Mouse (Mus musculus): Measurements from ENCODE around the gene Znhit1.

Znhit1 gene

DNA sequence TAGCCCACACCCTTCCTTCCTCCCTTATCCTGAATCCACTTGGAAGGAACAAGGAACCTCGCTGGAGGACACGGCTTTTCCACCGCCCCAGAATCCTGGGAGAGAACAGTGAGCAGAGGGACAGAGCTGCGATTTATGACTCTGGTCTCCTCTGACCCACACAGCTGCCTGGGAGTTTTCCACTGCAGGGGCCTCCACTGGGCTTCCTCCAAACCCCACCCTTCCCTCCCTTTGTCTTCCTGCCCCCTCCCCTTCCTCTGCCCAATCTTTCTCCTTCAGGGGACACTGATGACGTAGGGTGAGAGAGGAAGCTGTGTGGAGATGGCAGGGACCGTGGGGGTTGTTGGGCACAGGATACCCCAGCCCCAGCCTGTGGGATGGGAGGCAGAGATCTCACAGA, 21.5 kb downstream of the Znhit1 start, which contains the start of gene Cldn15:
Cldn15 (plus strand) TSS at position 286 of the 400 bp plus-strand sequence.
- TF ChIP-seq GATA4 (IDR thresholded peaks at IDR 0.05; ENCODE audit: insufficient replicate concordance, low read length), result peak; percentile 57; the same call in 1 of the 2 replicates

DNA sequence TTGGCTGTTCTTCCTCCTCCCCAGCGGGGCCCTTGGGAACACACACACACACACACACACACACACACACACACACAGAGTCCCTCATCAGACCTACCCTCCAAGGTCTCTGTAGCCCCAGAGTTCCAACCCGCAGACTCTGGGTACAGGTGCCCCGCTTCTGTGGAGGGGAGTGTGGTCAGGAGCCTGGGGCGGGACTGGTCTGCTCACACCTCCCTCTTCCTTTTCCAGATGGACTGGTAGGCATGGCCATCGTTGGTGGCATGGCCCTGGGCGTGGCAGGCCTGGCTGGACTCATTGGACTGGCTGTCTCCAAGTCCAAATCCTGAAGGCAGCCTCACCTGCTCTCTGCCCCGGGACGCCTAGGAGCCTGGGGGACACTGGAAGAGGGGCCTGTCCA, 22.1 kb downstream of the Znhit1 start:
- TF ChIP-seq GATA4 (IDR thresholded peaks at IDR 0.05; ENCODE audit: insufficient replicate concordance, low read length), result no peak

- TF ChIP-seq GATA4 (IDR thresholded peaks at IDR 0.05; ENCODE audit: insufficient replicate concordance, low read length), result no peak
Measured at GRCm38 (mm10) chr5:136965210-136965609, 22.6 kb downstream of the Znhit1 start.

DNA sequence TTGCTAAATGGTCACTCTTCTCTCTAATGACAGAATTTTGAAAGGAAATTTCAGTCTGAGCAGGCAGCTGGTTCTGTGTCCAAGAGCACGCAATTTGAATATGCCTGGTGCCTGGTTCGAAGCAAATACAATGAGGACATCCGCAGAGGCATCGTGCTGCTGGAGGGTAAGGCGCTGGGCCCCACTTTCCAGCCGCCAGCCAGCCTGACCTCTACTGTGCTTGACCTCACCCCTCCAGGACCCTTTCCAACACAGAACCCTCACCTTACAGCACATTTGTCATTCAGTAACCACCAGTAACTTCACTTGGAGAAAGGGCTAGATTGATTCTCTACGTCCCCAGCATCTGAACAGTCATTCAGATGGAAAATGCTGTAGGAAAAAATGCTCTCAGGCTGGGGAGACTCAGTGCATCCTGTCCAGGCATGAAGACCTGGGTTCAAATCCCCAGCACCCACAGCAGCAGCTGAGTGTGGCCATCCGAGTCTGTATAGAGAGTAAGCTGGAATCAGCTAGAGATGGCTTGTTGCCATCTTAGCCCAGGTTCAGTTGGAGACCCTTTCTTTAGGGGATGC, 24.8 kb downstream of the Znhit1 start:
- TF ChIP-seq GATA4 (IDR thresholded peaks at IDR 0.05; ENCODE audit: insufficient replicate concordance, low read length), result no peak

GRCm38 (mm10) chr5:136962501-136962900, 25.3 kb downstream of the Znhit1 start:
- no peak for TF ChIP-seq GATA4 (IDR thresholded peaks at IDR 0.05; ENCODE audit: insufficient replicate concordance, low read length)

DNA sequence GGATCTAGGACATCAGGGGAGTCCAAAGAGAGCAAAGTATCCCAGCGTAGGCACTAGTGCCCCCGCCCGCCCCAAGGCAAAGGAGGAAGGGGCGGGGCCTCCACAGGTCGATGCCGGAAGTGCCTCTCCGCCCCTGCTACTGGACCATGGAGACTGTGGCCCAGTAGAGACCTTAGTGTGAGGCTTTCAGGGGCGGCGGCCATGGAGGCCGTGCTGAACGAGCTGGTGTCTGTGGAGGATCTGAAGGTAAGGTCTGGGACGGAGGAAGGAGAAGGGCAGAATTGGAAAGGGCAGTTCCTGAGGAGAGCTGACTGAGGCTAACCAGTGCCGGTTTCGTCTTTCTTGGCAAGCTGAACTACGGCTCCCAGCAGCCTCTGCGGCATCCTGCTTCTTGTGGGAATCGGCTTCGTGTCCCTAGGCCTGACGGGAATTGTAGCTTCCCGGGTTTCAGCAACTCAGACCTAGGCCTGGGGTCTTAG, 25.8 kb downstream of the Znhit1 start:
- no peak for TF ChIP-seq GATA4 (IDR thresholded peaks at IDR 0.05; ENCODE audit: insufficient replicate concordance, low read length)

DNA sequence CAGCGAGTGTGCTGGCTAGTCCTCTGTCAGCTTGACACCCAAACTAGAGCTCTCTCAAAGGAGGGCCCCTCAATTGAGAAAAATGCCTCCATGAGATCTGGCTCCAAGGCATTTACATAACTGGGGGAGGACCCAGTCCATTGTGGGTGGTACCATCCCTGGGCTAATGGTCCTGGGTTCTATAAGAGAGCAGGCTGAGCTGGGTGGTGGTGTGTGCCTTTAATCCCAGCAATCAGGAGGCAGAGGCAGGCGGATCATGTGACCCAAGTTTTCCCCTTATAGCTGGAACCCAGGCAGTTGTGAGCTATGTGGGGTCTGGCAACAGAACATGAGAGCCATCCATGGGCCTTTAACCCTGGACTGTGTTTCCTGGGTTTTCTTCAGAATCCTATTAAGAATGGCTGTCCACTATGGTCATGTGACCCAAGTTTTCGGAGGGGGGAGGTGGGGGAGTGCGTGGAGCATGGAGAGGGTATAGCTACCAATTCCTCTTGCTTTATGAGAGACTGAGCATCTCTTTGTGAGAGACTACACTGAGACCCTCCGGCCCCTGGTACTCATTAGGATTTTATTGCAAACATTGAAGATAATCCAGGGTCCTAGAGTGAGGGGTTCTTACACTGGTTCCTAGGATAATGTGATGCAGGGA, 26.4 kb downstream of the Znhit1 start:
- TF ChIP-seq GATA4 (IDR thresholded peaks at IDR 0.05; ENCODE audit: insufficient replicate concordance, low read length), result no peak

DNA sequence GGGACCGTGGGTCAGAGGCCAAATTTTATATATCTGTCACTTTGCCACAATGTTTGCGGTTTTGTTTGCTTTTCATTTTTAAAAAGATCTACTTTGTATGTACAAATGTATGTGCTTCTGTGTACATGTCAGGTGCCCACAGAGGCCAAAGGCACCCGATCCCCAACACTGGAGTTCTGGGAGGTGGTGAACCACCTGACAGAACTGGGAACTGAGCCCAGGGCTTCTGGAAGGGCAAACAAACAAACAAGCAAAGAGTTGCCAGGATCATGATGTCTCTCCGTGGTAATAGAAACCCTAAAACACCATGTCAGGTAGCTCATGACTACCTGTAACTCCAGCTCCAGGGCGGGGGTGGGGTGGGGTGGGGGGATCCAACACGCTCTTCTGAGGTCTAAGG, 27.8 kb downstream of the Znhit1 start:
- no peak for TF ChIP-seq GATA4 (IDR thresholded peaks at IDR 0.05; ENCODE audit: insufficient replicate concordance, low read length)

DNA sequence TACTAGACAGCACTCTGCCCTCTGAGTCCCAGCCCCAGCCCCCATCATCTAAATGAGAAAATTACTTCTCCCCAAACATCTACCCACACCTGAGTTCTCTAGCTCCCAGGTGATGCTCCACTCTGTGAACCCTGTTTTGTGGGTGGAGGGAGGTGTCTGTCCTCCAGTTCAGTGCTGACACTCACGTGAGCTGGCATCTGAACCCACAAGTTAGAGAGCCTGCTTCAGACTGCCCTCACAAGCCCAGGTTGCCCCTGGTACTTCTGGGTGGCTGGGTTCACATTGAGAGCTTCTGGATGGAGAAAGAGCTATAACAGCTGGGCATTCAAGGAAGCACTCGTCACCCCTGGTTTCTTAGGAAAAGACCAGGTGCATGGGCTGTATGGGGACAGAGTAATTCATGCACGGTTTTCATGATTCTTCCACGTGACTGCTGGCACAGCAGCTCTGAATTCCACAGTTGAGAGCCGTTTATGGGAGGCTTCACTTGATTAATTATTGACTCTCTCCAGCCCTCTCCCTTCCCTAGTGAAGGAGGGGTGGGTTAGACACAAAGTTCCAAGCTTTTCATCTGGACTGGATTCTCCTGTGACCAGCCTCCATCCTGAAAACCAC, 28.7 kb downstream of the Znhit1 start:
- no peak for TF ChIP-seq GATA4 (IDR thresholded peaks at IDR 0.05; ENCODE audit: insufficient replicate concordance, low read length)

DNA sequence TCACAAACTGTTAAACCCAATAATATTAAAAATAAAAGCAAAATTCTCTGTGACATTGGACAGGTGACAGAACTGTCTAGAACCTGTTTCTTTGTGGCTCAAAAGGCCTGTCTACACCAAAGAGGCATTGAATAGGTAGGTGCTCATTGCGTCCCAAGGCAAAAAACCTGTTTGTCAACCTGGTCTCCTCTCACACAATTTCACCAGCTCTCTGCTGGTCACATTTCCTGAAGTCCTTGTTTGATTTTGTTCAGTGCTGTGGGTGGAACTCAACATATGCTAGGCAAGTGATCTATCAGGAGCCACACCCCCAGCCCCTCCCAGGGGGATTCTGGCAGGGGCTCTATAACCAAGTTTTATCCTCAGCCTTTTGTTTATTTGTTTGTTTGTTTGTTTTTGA, 30.6 kb downstream of the Znhit1 start:
- TF ChIP-seq GATA4 (IDR thresholded peaks at IDR 0.05; ENCODE audit: insufficient replicate concordance, low read length), result no peak

DNA sequence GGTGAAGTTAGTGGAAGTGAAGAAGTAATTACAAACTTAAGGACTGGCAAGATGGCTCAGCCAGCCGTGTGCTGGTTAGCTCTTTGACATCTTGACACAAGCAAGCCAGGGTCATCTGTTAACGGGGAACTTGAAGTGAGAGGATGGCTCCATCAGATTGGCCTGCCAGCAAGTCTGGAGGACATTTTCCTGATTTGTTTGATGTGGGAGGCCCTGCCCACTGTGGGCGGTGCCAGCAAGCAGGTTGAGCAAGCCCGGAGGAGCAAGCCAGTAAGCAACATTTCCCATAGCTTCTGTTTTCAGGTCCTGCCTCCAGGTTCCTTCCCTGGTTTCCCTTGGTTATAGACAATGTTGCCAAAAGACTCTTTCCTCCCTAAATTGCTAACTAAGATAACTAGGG, 32.2 kb downstream of the Znhit1 start:
- no peak for TF ChIP-seq GATA4 (IDR thresholded peaks at IDR 0.05; ENCODE audit: insufficient replicate concordance, low read length)

- no peak for TF ChIP-seq GATA4 (IDR thresholded peaks at IDR 0.05; ENCODE audit: insufficient replicate concordance, low read length)
Measured at GRCm38 (mm10) chr5:136953440-136953951, 34.3 kb downstream of the Znhit1 start.

DNA sequence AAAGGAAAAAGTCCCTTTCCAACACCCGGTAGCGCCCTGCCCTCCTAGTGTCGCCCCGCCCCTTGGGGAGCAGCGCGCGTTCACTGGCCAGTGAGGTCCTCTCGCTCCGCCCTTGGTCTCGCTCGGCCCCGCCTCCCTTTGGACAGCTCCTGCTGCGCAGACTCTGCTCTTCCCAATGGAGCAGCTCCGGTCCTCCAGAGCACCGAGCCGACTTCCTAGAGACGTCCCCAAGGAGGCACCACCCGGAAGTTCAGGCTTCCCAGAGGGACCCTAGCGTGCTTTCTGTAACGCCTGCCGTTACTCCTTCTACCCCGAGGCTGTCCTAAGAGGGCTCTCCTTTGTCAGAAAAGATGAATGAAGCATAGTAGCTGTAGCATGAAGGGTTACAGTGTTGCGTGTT, 34.8 kb downstream of the Znhit1 start, which contains the start of gene Fis1:
Fis1 (plus strand) TSS at position 261 of the 400 bp plus-strand sequence.
- TF ChIP-seq GATA4 (IDR thresholded peaks at IDR 0.05; ENCODE audit: insufficient replicate concordance, low read length), result no peak

DNA sequence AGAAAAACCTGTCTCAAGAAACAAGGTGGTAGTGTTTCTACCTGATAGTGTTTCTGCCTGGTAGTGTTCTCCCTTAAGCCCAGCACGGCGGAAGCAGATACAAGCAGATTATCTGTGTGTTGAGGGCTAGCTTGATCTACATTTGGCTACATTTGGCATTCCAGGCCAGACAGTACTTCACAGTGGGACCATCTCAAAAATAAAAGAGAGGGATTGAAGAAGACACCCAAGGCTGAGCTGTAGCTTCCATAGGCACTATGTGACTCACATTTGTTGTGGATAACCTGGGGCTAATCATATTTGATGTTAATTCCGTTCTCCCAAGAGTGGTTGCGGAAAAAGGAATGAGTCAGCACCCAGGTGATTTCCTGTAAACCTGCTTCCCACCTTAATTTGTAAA, 35.7 kb downstream of the Znhit1 start:
- no peak for TF ChIP-seq GATA4 (IDR thresholded peaks at IDR 0.05; ENCODE audit: insufficient replicate concordance, low read length)

GRCm38 (mm10) chr5:136950521-136950920, 37.3 kb downstream of the Znhit1 start:
- TF ChIP-seq GATA4 (IDR thresholded peaks at IDR 0.05; ENCODE audit: insufficient replicate concordance, low read length), result no peak

GRCm38 (mm10) chr5:136947874-136948273, 39.9 kb downstream of the Znhit1 start:
- TF ChIP-seq GATA4 (IDR thresholded peaks at IDR 0.05; ENCODE audit: insufficient replicate concordance, low read length), result no peak

Data from liver, adult (tissue).